Mouse (Mus musculus): ENCODE results near the gene Cntfr. TPM values are rescaled to one million over a fixed set of nuclear protein-coding genes. Genes with fewer than 3 reads are reported as not detected.

Cntfr gene
- polyA plus RNA-seq, 1 experiment = 8.1 TPM

- Histone ChIP-seq H3K36me3 (ENCODE audit: control insufficient read depth, insufficient read depth, low read length) (no peaks in the 10 kb centered on the region), H3K4me1 (ENCODE audit: control insufficient read depth, insufficient read depth, insufficient read length) (peaks cover 4% of the 10 kb centered on the region; the same call in 1 of the 2 replicates), H3K27me3 (ENCODE audit: control insufficient read depth, insufficient read depth, low read length) (peaks cover 3% of the 10 kb centered on the region), H3K4me3 (ENCODE audit: extremely low read depth, insufficient read depth, insufficient read length) (no peak overlapping the region), H3K27ac (ENCODE audit: insufficient read depth, low read length) (no peak overlapping the region)
- no peak for DNase-seq (ENCODE audit: low read depth in 1 of 2, low spot score in 2 of 2)
- no peak for TF ChIP-seq POLR2A (IDR thresholded peaks at IDR 0.05; ENCODE audit: low read depth, low read length)
- TF ChIP-seq CTCF (IDR thresholded peaks at IDR 0.05; ENCODE audit: extremely low read depth, insufficient read depth, insufficient read length, insufficient replicate concordance) = no peak
- WGBS = 54% methylated on average over 2 of the region's 2 CpGs
Observed at GRCm38 (mm10) chr4:41635906-41636305, 61.0 kb downstream of the Cntfr start.

DNA sequence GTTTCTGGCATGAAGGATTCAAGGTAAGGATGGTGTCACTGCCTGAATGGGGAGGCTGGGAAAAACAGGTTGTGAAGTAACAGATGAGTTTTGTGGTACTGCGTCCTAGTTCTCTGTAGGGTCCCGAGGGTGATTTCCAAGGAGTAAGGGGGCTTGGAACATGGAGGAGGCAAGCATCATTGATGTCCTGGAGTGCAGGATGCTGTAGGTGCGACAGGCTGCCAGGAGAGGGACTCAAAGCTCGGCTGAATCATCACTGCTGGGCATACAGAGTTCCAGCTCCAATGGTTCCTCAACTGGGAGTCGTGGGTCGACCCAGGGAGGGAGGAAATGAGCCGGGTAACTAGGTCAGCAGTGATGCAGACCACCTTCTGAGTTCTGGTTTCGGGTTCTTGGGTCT is 61.7 kb downstream of the Cntfr start:
- 72% methylated on average over 8 of the region's 8 CpGs for WGBS
- no peaks in the 10 kb centered on the region for H3K36me3 ChIP-seq (ENCODE audit: control insufficient read depth, insufficient read depth, low read length)
- DNase-seq (ENCODE audit: low read depth in 1 of 2, low spot score in 2 of 2) = no peak
- H3K27me3 ChIP-seq (ENCODE audit: control insufficient read depth, insufficient read depth, low read length) = peaks cover 3% of the 10 kb centered on the region
- peaks cover 4% of the 10 kb centered on the region; the same call in 1 of the 2 replicates for H3K4me1 ChIP-seq (ENCODE audit: control insufficient read depth, insufficient read depth, insufficient read length)
- no peak for TF ChIP-seq POLR2A (IDR thresholded peaks at IDR 0.05; ENCODE audit: low read depth, low read length)
- no peak for TF ChIP-seq CTCF (IDR thresholded peaks at IDR 0.05; ENCODE audit: extremely low read depth, insufficient read depth, insufficient read length, insufficient replicate concordance)
- no peak overlapping the region for H3K4me3 ChIP-seq (ENCODE audit: extremely low read depth, insufficient read depth, insufficient read length)
- no peak overlapping the region for H3K27ac ChIP-seq (ENCODE audit: insufficient read depth, low read length)

DNA sequence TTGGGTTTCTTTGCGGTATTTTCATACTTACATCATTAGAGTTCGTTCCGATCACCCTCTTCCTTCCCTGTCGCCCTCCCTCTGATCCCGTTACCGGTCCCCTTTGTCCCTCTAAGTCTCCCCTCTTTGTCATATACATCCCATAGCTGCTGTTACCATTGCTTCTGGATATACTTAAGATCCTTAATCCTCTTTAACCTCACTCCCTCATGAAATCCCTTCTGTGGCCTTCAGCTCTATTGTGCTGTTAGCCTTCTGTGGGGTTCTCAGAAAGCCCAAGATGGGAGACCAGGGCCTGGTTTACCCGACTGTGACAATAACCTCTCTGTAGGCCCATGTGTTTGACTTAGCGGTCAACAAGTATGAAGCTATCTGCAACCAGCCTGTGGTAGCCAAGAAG is 62.3 kb downstream of the Cntfr start:
- Histone ChIP-seq H3K4me3 (ENCODE audit: extremely low read depth, insufficient read depth, insufficient read length) (no peak overlapping the region), H3K27me3 (ENCODE audit: control insufficient read depth, insufficient read depth, low read length) (peaks cover under 1% of the 10 kb centered on the region; the same call in 1 of the 2 replicates), H3K36me3 (ENCODE audit: control insufficient read depth, insufficient read depth, low read length) (no peaks in the 10 kb centered on the region), H3K27ac (ENCODE audit: insufficient read depth, low read length) (no peak overlapping the region), H3K4me1 (ENCODE audit: control insufficient read depth, insufficient read depth, insufficient read length) (peaks cover 2% of the 10 kb centered on the region; the same call in 1 of the 2 replicates)
- 95% methylated on average over 8 of the region's 8 CpGs for WGBS
- DNase-seq (ENCODE audit: low read depth in 1 of 2, low spot score in 2 of 2) = no peak
- TF ChIP-seq POLR2A (IDR thresholded peaks at IDR 0.05; ENCODE audit: low read depth, low read length) = no peak
- TF ChIP-seq CTCF (IDR thresholded peaks at IDR 0.05; ENCODE audit: extremely low read depth, insufficient read depth, insufficient read length, insufficient replicate concordance) = no peak

DNA sequence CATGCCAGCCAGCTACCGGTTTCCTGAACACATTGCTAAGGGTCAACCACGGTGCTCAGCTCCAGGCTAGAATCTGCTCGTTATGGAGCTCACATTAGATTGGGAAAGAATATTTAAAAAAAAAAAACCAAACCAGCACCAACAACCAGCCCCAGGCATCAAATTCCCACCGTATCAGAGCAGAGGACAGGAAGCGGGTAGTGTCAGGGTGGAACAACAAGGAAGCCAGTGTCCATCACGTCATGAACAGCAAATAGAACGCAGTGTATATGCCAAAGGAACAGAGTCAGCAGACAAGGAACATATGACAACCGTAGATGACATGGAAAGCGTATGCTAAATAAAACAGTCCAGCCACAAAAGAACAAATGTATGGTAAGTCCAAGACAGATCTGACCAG is 63.9 kb downstream of the Cntfr start:
- TF ChIP-seq CTCF (IDR thresholded peaks at IDR 0.05; ENCODE audit: extremely low read depth, insufficient read depth, insufficient read length, insufficient replicate concordance) (no peak), POLR2A (IDR thresholded peaks at IDR 0.05; ENCODE audit: low read depth, low read length) (no peak)
- H3K27me3 ChIP-seq (ENCODE audit: control insufficient read depth, insufficient read depth, low read length) = no peaks in the 10 kb centered on the region
- H3K36me3 ChIP-seq (ENCODE audit: control insufficient read depth, insufficient read depth, low read length) = no peaks in the 10 kb centered on the region
- no peaks in the 10 kb centered on the region; the same call in 1 of the 2 replicates for H3K4me1 ChIP-seq (ENCODE audit: control insufficient read depth, insufficient read depth, insufficient read length)
- no peak overlapping the region for H3K4me3 ChIP-seq (ENCODE audit: extremely low read depth, insufficient read depth, insufficient read length)
- WGBS = 72% methylated on average over 9 of the region's 9 CpGs
- DNase-seq (ENCODE audit: low read depth in 1 of 2, low spot score in 2 of 2) = no peak
- no peak overlapping the region for H3K27ac ChIP-seq (ENCODE audit: insufficient read depth, low read length)

DNA sequence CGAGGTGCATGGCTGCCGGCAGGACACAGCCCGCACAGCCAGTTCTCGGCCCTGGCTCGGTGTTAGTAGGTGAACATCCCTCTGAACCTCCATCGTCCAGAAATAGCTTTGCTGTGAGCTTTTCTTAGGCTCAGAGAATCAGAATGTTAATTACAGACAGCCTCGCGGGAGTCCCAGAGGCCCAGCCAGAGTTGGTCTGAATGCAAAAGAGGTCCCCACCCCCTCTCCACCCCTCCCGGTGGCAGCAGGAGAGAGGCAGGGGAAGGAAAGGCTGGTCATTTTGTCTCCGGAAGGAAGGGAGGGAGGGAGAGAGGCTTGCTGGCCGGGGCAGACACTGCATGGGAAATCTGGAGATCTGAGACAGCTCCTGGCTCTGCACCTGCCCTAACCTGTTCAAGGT is 65.5 kb downstream of the Cntfr start:
- H3K27ac ChIP-seq (ENCODE audit: insufficient read depth, low read length) = no peak overlapping the region
- H3K4me3 ChIP-seq (ENCODE audit: extremely low read depth, insufficient read depth, insufficient read length) = no peak overlapping the region
- no peaks in the 10 kb centered on the region for H3K36me3 ChIP-seq (ENCODE audit: control insufficient read depth, insufficient read depth, low read length)
- TF ChIP-seq CTCF (IDR thresholded peaks at IDR 0.05; ENCODE audit: extremely low read depth, insufficient read depth, insufficient read length, insufficient replicate concordance) = no peak
- no peak for TF ChIP-seq POLR2A (IDR thresholded peaks at IDR 0.05; ENCODE audit: low read depth, low read length)
- H3K4me1 ChIP-seq (ENCODE audit: control insufficient read depth, insufficient read depth, insufficient read length) = no peaks in the 10 kb centered on the region; the same call in 1 of the 2 replicates
- H3K27me3 ChIP-seq (ENCODE audit: control insufficient read depth, insufficient read depth, low read length) = no peaks in the 10 kb centered on the region
- no peak for DNase-seq (ENCODE audit: low read depth in 1 of 2, low spot score in 2 of 2)
- WGBS = 31% methylated on average over 11 of the region's 11 CpGs

DNA sequence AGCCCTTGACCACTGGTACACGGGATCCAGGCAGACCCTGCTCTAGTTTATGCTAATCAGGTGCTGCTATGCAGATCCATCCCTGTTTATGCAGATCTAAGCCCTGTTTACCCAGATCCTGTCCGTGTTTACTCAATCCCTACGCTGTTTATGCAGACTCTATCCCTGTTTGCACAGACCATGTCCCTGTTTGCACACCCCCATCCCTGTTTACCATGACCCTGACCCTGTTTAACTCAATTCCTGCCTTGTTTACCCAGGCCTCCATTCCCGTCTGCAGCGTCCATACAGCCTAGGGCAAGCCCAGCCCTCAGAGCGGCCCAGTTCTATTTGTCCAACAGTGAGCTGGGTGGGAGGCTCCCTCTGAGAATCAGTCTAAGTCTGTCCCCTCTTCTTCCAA is 66.7 kb downstream of the Cntfr start:
- no peak for TF ChIP-seq POLR2A (IDR thresholded peaks at IDR 0.05; ENCODE audit: low read depth, low read length)
- TF ChIP-seq CTCF (IDR thresholded peaks at IDR 0.05; ENCODE audit: extremely low read depth, insufficient read depth, insufficient read length, insufficient replicate concordance) = no peak
- H3K36me3 ChIP-seq (ENCODE audit: control insufficient read depth, insufficient read depth, low read length) = no peaks in the 10 kb centered on the region
- H3K4me1 ChIP-seq (ENCODE audit: control insufficient read depth, insufficient read depth, insufficient read length) = no peaks in the 10 kb centered on the region; the same call in 1 of the 2 replicates
- no peak overlapping the region for H3K4me3 ChIP-seq (ENCODE audit: extremely low read depth, insufficient read depth, insufficient read length)
- no peaks in the 10 kb centered on the region for H3K27me3 ChIP-seq (ENCODE audit: control insufficient read depth, insufficient read depth, low read length)
- DNase-seq (ENCODE audit: low read depth in 1 of 2, low spot score in 2 of 2) = no peak
- H3K27ac ChIP-seq (ENCODE audit: insufficient read depth, low read length) = no peak overlapping the region
- 93% methylated on average over 6 of the region's 6 CpGs for WGBS

- TF ChIP-seq CTCF (IDR thresholded peaks at IDR 0.05; ENCODE audit: extremely low read depth, insufficient read depth, insufficient read length, insufficient replicate concordance) (no peak), POLR2A (IDR thresholded peaks at IDR 0.05; ENCODE audit: low read depth, low read length) (no peak)
- Histone ChIP-seq H3K27me3 (ENCODE audit: control insufficient read depth, insufficient read depth, low read length) (no peaks in the 10 kb centered on the region), H3K4me3 (ENCODE audit: extremely low read depth, insufficient read depth, insufficient read length) (no peak overlapping the region), H3K4me1 (ENCODE audit: control insufficient read depth, insufficient read depth, insufficient read length) (no peaks in the 10 kb centered on the region; the same call in 1 of the 2 replicates), H3K36me3 (ENCODE audit: control insufficient read depth, insufficient read depth, low read length) (no peaks in the 10 kb centered on the region), H3K27ac (ENCODE audit: insufficient read depth, low read length) (0 out of 2 replicates have a peak overlapping the region, but pooled peaks have one; percentile 40)
- DNase-seq (ENCODE audit: low read depth in 1 of 2, low spot score in 2 of 2) = no peak
- WGBS = 13% methylated on average over 8 of the region's 8 CpGs
Observed at GRCm38 (mm10) chr4:41628202-41628927, 68.5 kb downstream of the Cntfr start.
